Mouse (Mus musculus) neural tube, embryonic 12.5 days (tissue): ENCODE results near the gene Agap1. TPM values are rescaled to one million over a fixed set of nuclear protein-coding genes. Genes with fewer than 3 reads are reported as not detected.

Experiments
- ATAC-seq: fragments of 200-750 bp; cut with Nextera tagmentation; 2 replicates; pipeline ENCODE4 v1.8.0; 2017; ENCODE audit warnings: low read depth, mild to moderate bottlenecking, moderate TSS enrichment, moderate library complexity; ENCODE audit not compliant: low FRiP score
- H3K27ac ChIP-seq: fragments of 300-500 bp; sonication (generic); 2 replicates; pipeline ENCODE4 v1.5.1; 2016
- H3K27me3 ChIP-seq: fragments of 300-500 bp; sonication (generic); replicated peaks from 2 replicates; pipeline ENCODE4 v1.6.1; 2016; ENCODE audit warnings: mild to moderate bottlenecking
- H3K36me3 ChIP-seq: fragments of 300-500 bp; sonication (generic); 2 replicates; pipeline ENCODE4 v1.6.1; 2016; ENCODE audit warnings: mild to moderate bottlenecking
- H3K4me1 ChIP-seq: fragments of 300-500 bp; sonication (generic); 2 replicates; pipeline ENCODE4 v1.6.1; 2016
- H3K4me2 ChIP-seq: fragments of 300-500 bp; sonication (generic); replicated peaks from 2 replicates; pipeline ENCODE4 v1.6.1; 2016; ENCODE audit warnings: mild to moderate bottlenecking
- H3K4me3 ChIP-seq: fragments of 300-500 bp; sonication (generic); 2 replicates; pipeline ENCODE4 v1.5.1; 2016
- H3K9ac ChIP-seq: fragments of 300-500 bp; sonication (generic); 2 replicates; pipeline ENCODE4 v1.6.1; 2016; ENCODE audit warnings: mild to moderate bottlenecking
- H3K9me3 ChIP-seq: fragments of 300-500 bp; sonication (generic); 2 replicates; pipeline ENCODE4 v1.6.1; 2016; ENCODE audit warnings: mild to moderate bottlenecking
- WGBS: fragments of 180-500 bp; shearing (Covaris S2); methylation state at CpG from one replicate; pipeline ENCODE4 v1.1.7; 2016; 5-methylcytosine and 5-hydroxymethylcytosine counted together
- polyA plus RNA-seq: library from polyadenylated mRNA; unstranded; fragments of >200 nt; fragmentation: Nextera tagmentation; extraction: Ambion mirVana; gene quantifications from 2 replicates; pipeline ENCODE4 v1.2.1, GENCODE M21; 2016

Agap1 gene
- polyA plus RNA-seq, 1 experiment from 2014 or later: 76.1 TPM

DNA sequence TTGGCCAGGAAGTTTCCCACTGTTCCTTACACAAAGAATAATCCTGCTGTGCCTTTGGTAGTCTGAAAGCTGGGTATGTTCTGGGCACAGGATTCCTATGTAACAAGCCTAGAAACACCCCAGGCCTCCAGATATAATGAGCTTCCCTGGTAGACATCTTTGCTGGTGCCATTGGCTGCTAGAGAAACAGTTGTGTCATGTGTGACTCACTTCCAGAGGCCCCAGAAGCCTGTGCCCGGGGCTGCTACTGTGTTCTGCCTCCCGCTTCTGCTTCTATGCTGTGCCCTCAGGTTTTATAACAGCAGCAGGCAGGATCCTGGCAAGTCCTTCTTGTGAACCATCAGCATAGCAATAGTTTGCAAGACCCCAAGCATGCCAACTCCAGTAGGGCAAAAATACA, 242.6 kb downstream of the Agap1 start:
- H3K27ac ChIP-seq: no peak overlapping the region
- no peak for ATAC-seq
- WGBS: 84% methylated on average over 2 of the region's 2 CpGs
- no peak overlapping the region for H3K4me2 ChIP-seq
- H3K27me3 ChIP-seq: peaks cover 13% of the 10 kb centered on the region; the same call in 1 of the 2 replicates
- H3K4me1 ChIP-seq: peaks cover 21% of the 10 kb centered on the region
- H3K4me3 ChIP-seq: no peak overlapping the region
- H3K36me3 ChIP-seq: peaks cover 19% of the 10 kb centered on the region
- no peak overlapping the region for H3K9ac ChIP-seq
- H3K9me3 ChIP-seq: no peaks in the 10 kb centered on the region

DNA sequence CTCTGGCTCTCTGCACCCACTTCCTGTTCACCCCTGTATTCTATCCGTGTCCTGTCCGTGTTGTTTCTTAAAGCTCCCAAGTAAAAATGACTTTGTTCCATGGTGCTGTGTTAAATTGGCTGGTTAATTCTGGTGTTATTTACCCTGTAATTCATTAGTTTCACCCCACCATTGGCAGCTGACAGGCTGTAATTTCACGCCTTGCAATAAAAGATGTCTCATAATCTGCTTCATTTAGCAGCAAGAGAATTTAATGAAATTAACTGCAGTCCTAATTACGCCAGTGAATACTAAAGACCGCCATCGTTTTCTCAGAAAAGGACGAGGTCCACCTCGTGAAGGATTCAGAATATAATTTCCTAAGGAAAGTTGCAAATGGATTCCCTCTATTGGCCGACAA, 245.6 kb downstream of the Agap1 start:
- no peaks in the 10 kb centered on the region for H3K9me3 ChIP-seq
- no peak overlapping the region for H3K4me3 ChIP-seq
- H3K27me3 ChIP-seq: peaks cover 16% of the 10 kb centered on the region; the same call in 1 of the 2 replicates
- peaks cover 39% of the 10 kb centered on the region for H3K4me1 ChIP-seq
- no peak overlapping the region for H3K27ac ChIP-seq
- no peak for ATAC-seq
- H3K9ac ChIP-seq: no peak overlapping the region
- WGBS: 45% methylated on average over 9 of the region's 9 CpGs
- peaks cover 15% of the 10 kb centered on the region for H3K36me3 ChIP-seq
- H3K4me2 ChIP-seq: no peak overlapping the region

DNA sequence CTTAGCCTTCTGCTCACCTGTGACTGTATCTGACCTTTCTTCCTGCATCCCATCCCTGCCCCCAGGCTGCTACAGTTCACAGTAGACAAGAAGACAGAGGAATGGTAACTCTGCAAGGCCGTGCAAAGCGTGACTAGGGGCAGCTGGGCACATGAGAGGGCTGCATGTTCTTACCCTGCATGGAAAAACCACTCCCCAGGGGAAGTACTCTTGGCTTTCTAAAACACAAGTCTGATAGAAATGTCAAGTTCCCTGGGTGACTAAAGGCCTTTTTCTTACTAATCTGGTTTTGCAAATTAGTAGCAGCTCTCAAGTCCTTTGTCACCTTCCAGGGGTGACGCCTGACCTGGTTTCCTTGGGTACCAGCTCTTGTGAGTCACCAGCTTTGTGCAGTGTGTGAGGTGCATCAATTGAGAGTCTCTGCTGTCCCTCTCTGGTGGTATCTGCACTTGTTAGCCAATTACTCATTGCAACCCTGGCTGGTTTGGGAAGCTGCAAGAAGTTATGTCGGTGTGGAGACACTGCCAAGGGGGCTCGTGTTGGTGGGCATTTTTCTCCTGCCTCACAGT, 246.6 kb downstream of the Agap1 start:
- H3K4me1 ChIP-seq: peaks cover 39% of the 10 kb centered on the region

DNA sequence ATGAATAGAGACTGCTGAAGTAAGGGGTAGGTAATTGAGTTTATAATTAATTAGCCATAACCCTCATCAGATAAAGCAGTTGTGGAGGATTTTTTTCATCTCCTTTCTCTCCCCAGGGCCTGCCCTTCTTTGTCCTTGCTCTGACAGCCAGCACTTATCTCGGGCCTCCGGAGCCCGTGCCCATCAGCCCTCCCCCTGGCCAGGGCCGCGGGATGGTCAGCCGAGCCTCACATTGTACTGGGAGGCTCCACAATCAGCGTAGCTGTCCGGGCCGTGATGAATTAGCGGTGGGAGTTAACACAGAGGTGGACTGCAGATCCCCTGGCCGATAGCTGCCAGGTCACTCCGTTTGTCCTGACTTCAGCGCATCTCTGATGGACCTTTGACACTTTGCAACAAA, 248.7 kb downstream of the Agap1 start:
- H3K36me3 ChIP-seq: peaks cover 3% of the 10 kb centered on the region; the same call in 1 of the 2 replicates

More for the DNA sequence above, 246.6 kb downstream of the Agap1 start:
- H3K4me3 ChIP-seq: no peak overlapping the region
- H3K27me3 ChIP-seq: peaks cover 21% of the 10 kb centered on the region; the same call in 1 of the 2 replicates
- no peak overlapping the region for H3K27ac ChIP-seq
- 87% methylated on average over 5 of the region's 5 CpGs for WGBS
- no peak overlapping the region for H3K9ac ChIP-seq
- ATAC-seq: no peak
- H3K36me3 ChIP-seq: peaks cover 8% of the 10 kb centered on the region; the same call in 1 of the 2 replicates
- no peak overlapping the region for H3K4me2 ChIP-seq
- H3K9me3 ChIP-seq: no peaks in the 10 kb centered on the region

DNA sequence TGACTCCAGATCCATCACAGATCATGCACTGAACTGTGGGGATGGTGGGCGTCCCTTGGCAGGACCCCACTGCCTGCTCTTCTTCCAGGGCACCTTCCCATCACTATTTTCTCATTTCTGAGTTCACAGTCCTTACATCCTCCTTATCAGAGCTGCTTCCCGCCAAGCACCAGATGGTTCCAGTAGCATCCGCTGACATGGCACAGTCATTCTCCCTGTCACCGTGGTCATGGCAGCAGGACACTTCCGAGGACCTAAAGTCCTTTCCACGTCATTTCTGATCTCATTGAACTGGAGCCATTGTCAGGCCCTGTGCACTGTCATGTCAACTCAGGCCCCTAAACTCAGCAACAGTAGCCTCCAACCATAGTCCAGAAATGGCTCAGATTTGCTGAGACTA, 251.1 kb downstream of the Agap1 start:
- no peak for ATAC-seq
- WGBS: 92% methylated on average over 6 of the region's 6 CpGs
- peaks cover 53% of the 10 kb centered on the region for H3K4me1 ChIP-seq

More for the DNA sequence above, 248.7 kb downstream of the Agap1 start:
- Histone ChIP-seq H3K27me3 (peaks cover 16% of the 10 kb centered on the region; the same call in 1 of the 2 replicates), H3K4me2 (peak overlapping the region; percentile 14; the same call in 1 of the 2 replicates), H3K27ac (no peak overlapping the region), H3K4me1 (peaks cover 54% of the 10 kb centered on the region), H3K9ac (peak overlapping the region; percentile 38; the same call in 1 of the 2 replicates), H3K4me3 (no peak overlapping the region), H3K9me3 (no peaks in the 10 kb centered on the region)
- WGBS: 9% methylated on average over 13 of the region's 13 CpGs
- peak; percentile 42; the same call in 1 of the 2 replicates for ATAC-seq

DNA sequence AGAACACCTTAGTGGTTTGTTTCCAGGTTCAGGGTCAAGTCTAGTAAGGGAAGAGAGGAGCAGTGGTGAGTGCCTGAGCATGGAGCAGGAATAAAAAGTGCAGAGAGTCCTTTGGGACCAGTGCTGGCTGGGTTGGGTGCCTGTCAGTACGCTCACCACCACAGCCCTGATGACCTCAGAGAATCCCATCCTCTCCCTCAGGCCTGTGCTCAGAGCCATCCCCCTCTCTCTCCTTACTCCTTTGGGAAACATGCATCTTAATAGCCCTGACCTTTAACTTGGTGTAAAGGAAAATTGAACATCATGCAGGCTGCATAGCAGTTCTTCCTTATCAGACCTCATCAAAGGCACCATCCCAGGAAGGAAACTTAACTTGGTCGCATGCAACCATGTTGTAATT, 252.3 kb downstream of the Agap1 start:
- Histone ChIP-seq H3K4me3 (no peak overlapping the region), H3K4me1 (peaks cover 43% of the 10 kb centered on the region), H3K27ac (no peak overlapping the region), H3K9ac (no peak overlapping the region), H3K27me3 (0 out of 2 replicates have a peak, but pooled peaks cover 8% of the 10 kb centered on the region), H3K9me3 (no peaks in the 10 kb centered on the region), H3K4me2 (no peak overlapping the region), H3K36me3 (peaks cover 6% of the 10 kb centered on the region)
- no peak for ATAC-seq
- 78% methylated on average over 2 of the region's 2 CpGs for WGBS

More for the DNA sequence above, 251.1 kb downstream of the Agap1 start:
- Histone ChIP-seq H3K9ac (no peak overlapping the region), H3K4me3 (no peak overlapping the region), H3K36me3 (peaks cover 6% of the 10 kb centered on the region), H3K4me2 (no peak overlapping the region), H3K27ac (no peak overlapping the region), H3K27me3 (peaks cover 14% of the 10 kb centered on the region; the same call in 1 of the 2 replicates), H3K9me3 (no peaks in the 10 kb centered on the region)

DNA sequence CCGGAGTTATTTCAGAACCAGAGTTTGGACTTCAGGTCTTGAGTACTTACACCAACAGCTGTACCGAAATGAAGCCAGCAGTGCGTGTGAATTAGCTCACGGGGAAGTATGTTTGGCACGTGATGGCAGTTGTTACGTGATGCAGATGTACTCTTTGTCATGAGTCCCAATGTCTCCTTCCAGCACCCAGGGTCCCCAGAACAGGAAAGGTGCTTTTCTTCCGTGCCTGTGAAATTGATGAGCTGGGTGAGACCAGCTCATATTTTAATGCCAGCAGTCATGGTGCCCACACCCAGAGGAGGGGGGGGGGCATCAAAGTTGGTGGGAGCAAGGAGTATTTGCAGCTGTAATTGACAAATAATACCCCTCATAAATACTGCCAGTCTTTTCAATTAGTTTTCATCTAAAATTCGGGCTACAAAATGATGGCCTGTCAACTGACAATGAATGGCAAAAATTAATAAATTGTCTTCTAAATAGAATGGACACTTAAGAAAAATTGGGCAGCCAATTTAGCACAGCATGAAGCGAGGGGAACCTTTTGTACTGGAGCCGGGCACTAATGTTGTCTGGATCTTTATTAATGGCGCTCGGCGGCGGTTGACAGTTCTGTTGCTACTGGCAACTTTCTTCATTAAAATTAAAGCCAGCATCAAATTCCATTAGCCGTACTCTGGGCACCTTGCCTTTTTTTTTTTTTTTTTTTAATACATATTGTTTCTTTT, 253.3 kb downstream of the Agap1 start:
- H3K4me2 ChIP-seq: no peak overlapping the region
- H3K9ac ChIP-seq: no peak overlapping the region
- no peak overlapping the region for H3K27ac ChIP-seq
- H3K36me3 ChIP-seq: peaks cover 6% of the 10 kb centered on the region
- 0 out of 2 replicates have a peak, but pooled peaks cover 8% of the 10 kb centered on the region for H3K27me3 ChIP-seq
- H3K9me3 ChIP-seq: no peaks in the 10 kb centered on the region
- WGBS: 44% methylated on average over 15 of the region's 15 CpGs
- ATAC-seq: no peak
- H3K4me3 ChIP-seq: no peak overlapping the region
- H3K4me1 ChIP-seq: peaks cover 33% of the 10 kb centered on the region

DNA sequence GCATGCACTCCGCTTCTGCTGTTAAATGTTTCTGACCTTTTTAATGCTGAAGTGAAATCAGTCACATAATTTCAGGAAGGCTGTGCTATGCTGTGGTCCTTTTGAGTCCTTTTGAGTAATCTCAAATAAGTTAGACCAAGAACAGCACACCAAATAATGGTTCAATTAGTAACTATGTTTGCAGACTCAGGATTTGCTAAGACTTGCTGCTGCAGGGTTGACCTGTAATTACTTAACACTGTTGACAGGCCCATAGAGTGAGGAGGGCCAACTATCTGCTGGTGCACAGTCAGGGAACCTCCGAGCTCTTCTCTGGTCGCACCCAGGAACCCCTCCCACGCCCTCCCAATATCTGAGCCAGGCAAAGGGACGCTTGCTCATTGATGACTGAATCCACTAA, 255.2 kb downstream of the Agap1 start:
- Histone ChIP-seq H3K36me3 (peaks cover 7% of the 10 kb centered on the region), H3K4me2 (no peak overlapping the region), H3K4me3 (no peak overlapping the region), H3K9me3 (no peaks in the 10 kb centered on the region), H3K9ac (no peak overlapping the region), H3K4me1 (peaks cover 39% of the 10 kb centered on the region), H3K27me3 (0 out of 2 replicates have a peak, but pooled peaks cover 6% of the 10 kb centered on the region), H3K27ac (no peak overlapping the region)
- WGBS: 52% methylated on average over 5 of the region's 5 CpGs
- no peak for ATAC-seq

DNA sequence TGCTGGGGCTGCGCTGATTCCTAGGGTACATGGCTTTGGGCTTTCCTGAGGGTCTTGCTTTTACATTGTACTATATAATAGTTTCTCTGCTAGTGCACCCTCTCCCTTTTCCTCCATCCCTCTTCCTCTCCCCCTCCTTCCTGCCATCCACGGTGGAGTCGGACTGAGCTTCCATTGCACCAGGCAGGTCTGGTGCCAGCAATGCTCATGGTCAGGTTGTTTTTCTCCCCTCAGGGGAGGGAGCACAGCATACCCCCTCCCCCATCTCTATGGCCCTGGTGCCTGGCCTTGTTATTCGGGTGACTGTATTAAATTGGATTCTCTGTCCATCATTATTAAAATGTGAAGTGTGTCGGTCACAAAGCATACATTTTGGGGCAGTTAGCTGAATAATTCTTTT, 259.1 kb downstream of the Agap1 start:
- Histone ChIP-seq H3K4me1 (peaks cover 41% of the 10 kb centered on the region), H3K9me3 (no peaks in the 10 kb centered on the region), H3K36me3 (peaks cover 11% of the 10 kb centered on the region), H3K4me2 (no peak overlapping the region), H3K27me3 (no peaks in the 10 kb centered on the region), H3K27ac (no peak overlapping the region), H3K9ac (no peak overlapping the region), H3K4me3 (no peak overlapping the region)
- no peak for ATAC-seq
- WGBS: 40% methylated on average over 5 of the region's 5 CpGs

DNA sequence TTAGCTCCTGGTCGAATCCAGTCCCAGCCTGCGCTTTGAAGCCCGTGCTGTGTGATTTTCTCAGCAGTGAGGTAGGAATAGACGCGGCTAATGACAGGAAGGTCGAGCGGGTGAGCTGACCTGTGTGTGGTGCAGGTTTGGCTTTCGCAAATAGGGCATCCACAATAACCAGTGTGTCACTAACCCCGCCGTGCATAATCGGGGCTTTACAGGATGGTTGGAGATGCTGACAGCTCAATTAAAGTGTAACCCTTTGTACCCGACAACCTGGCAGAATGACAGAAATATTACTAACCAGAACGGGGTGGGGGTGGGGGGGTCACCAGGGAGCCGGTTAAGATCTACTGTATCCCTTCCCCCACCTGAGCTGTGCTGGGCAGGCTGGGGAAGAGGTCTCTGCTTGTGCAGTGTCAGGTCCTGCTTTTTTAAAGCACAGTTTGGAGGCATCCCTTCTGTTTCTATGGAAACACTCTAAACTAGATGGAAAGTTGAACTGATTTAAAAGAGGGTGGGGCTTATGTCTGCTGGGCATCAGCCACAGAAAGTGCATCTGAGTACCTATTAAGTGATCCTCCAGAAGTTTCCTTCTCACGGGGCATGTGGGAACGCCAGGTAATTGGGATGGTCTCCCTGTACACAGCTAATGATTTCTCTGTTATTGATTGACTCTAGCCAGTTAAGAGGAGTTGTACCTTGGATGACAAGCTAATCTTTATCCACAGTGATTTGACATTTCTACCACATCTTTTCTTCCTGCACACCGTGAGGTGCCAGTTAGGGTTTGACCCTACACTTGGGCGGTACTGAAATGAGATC, 259.8 kb downstream of the Agap1 start:
- Histone ChIP-seq H3K27me3 (no peaks in the 10 kb centered on the region), H3K27ac (no peak overlapping the region), H3K4me1 (peaks cover 48% of the 10 kb centered on the region), H3K4me2 (no peak overlapping the region), H3K4me3 (no peak overlapping the region), H3K36me3 (peaks cover 6% of the 10 kb centered on the region), H3K9me3 (no peaks in the 10 kb centered on the region), H3K9ac (no peak overlapping the region)
- WGBS: 37% methylated on average over 18 of the region's 18 CpGs
- no peak for ATAC-seq

DNA sequence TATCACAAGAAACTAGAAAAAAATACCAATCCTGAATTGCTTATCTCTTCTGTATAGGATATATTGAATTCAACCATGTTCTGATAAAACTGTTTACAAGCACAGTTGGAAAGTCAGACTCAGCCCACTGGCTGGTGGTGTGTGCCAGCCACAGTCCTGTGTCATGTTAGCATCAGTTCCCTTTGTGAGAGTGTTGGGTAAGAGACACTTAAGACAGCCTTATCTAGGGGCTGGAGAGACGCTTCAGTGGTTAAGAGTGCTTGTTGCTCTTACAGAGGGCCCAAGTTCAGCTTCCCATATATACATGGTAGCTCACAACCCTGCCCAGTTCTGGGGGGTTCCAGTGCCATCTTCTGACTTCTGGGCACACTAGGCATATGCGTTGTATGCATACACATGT, 261.6 kb downstream of the Agap1 start:
- ATAC-seq: no peak
- no peak overlapping the region for H3K9ac ChIP-seq
- no peak overlapping the region for H3K4me3 ChIP-seq
- peaks cover 6% of the 10 kb centered on the region; the same call in 1 of the 2 replicates for H3K36me3 ChIP-seq
- WGBS: 95% methylated on average over 2 of the region's 2 CpGs
- H3K4me1 ChIP-seq: peaks cover 43% of the 10 kb centered on the region
- no peaks in the 10 kb centered on the region for H3K9me3 ChIP-seq
- H3K27me3 ChIP-seq: no peaks in the 10 kb centered on the region
- no peak overlapping the region for H3K27ac ChIP-seq
- no peak overlapping the region for H3K4me2 ChIP-seq

DNA sequence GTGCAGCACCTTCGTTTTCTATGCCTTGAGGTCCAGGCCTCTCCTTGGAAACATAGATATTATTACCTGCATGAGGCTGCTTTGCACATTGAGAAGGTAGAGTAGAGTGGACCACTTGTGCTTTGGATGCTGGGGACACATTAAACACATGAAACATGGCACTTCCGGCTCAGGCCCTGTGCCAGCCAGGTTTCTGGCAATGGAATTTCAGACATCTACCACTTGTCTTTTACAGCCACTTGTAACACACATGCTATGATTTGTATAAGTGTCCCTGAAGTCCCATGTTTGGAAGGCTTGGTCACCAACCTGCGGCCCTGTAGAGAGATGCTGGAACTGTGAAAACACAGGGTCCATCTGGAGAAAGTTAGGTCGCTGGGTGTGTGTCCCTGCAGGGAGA, 262.5 kb downstream of the Agap1 start:
- Histone ChIP-seq H3K4me1 (peaks cover 43% of the 10 kb centered on the region), H3K36me3 (peaks cover 6% of the 10 kb centered on the region; the same call in 1 of the 2 replicates), H3K9ac (no peak overlapping the region), H3K27ac (no peak overlapping the region), H3K4me3 (no peak overlapping the region), H3K27me3 (no peaks in the 10 kb centered on the region), H3K4me2 (no peak overlapping the region), H3K9me3 (no peaks in the 10 kb centered on the region)
- no peak for ATAC-seq
- 92% methylated on average over 4 of the region's 4 CpGs for WGBS
